Mouse (Mus musculus): ENCODE data around the gene Gm10490. TPM values are rescaled to one million over a fixed set of nuclear protein-coding genes. Genes with fewer than 3 reads are reported as not detected.

Gm10490 gene
- total RNA-seq, 2 experiments from 2014 or later, result not detected

- DNase-seq (ENCODE audit: low spot score in 2 of 2), result no peak
Observed at GRCm38 (mm10) chrX:7926266-7926665, 16.9 kb downstream of the Gm10490 start.

- no peak for DNase-seq (ENCODE audit: low spot score in 2 of 2)
Observed at GRCm38 (mm10) chrX:7927116-7927515, 17.8 kb downstream of the Gm10490 start.

- DNase-seq (ENCODE audit: low spot score in 2 of 2), result no peak
Observed at GRCm38 (mm10) chrX:7928270-7928790, 19.0 kb downstream of the Gm10490 start, which contains the start of gene Eras. TSS of gene Eras (minus strand) at chrX:7928607.

- DNase-seq (ENCODE audit: low spot score in 2 of 2), result no peak
Observed at GRCm38 (mm10) chrX:7936874-7937273, 27.5 kb downstream of the Gm10490 start.

- DNase-seq (ENCODE audit: low spot score in 2 of 2), result no peak
Observed at GRCm38 (mm10) chrX:7937667-7938066, 28.3 kb downstream of the Gm10490 start.

- no peak for DNase-seq (ENCODE audit: low spot score in 2 of 2)
Observed at GRCm38 (mm10) chrX:7945618-7946017, 36.3 kb downstream of the Gm10490 start.

- DNase-seq (ENCODE audit: low spot score in 2 of 2), result no peak
Observed at GRCm38 (mm10) chrX:7947108-7947899, 38.0 kb downstream of the Gm10490 start, which contains the start of gene Hdac6. TSS of gene Hdac6 (minus strand) at chrX:7947889.

- DNase-seq (ENCODE audit: low spot score in 2 of 2), result peak; percentile 53 to 79
Observed at GRCm38 (mm10) chrX:7947900-7948492, 38.7 kb downstream of the Gm10490 start.

GRCm38 (mm10) chrX:7950091-7950490 is 40.7 kb downstream of the Gm10490 start:
- DNase-seq (ENCODE audit: low spot score in 2 of 2), result no peak

GRCm38 (mm10) chrX:7958868-7959267 is 49.5 kb downstream of the Gm10490 start:
- no peak for DNase-seq (ENCODE audit: low spot score in 2 of 2)

Other genes starting within 250 kb of the Gm10490 start
- gene Plp2, start 238.2 kb upstream of the Gm10490 start, total RNA-seq (2021), result 100 to 1,000 TPM in 1 of 2 experiments, 10 to 100 TPM in 1; 87.4 to 102 TPM
- 1 to 10 TPM in 1 of 2 experiments, under 1 TPM in 1; 0.42 to 1.4 TPM for gene Magix, start 228.3 kb upstream of the Gm10490 start, total RNA-seq (2021)
- 10 to 100 TPM; 47.7 to 48.2 TPM for gene Gpkow, start 212.4 kb upstream of the Gm10490 start, total RNA-seq (2021)
- gene Wdr45, start 195.2 kb upstream of the Gm10490 start, total RNA-seq (2021), result 10 to 100 TPM; 68.0 to 75.4 TPM
- gene Gm45208, start 187.3 kb upstream of the Gm10490 start, total RNA-seq (2021), result 1 to 10 TPM in 1 of 2 experiments, not detected in 1; 1.4 TPM
- gene Praf2, start 181.1 kb upstream of the Gm10490 start, total RNA-seq (2021), result 10 to 100 TPM; 15.5 to 16.0 TPM
- gene Ccdc120, start 158.6 kb upstream of the Gm10490 start, total RNA-seq (2021), result 10 to 100 TPM in 1 of 2 experiments, 1 to 10 TPM in 1; 9.0 to 10.8 TPM
- gene Tfe3, start 147.0 kb upstream of the Gm10490 start, total RNA-seq (2021), result 10 to 100 TPM; 39.9 to 41.0 TPM
- gene Gripap1, start 119.8 kb upstream of the Gm10490 start, total RNA-seq (2021), result 10 to 100 TPM; 52.0 to 64.8 TPM
- gene Kcnd1, start 87.3 kb upstream of the Gm10490 start, total RNA-seq (2021), result 1 to 10 TPM; 2.2 to 3.6 TPM
- gene Otud5, start 68.2 kb upstream of the Gm10490 start, total RNA-seq (2021), result 10 to 100 TPM; 73.4 to 86.3 TPM
- 1 to 10 TPM; 8.1 to 9.5 TPM for gene Pim2, start 31.3 kb upstream of the Gm10490 start, total RNA-seq (2021)
- gene Slc35a2, start 25.5 kb upstream of the Gm10490 start, total RNA-seq (2021), result 10 to 100 TPM; 38.7 to 42.9 TPM
- gene Pqbp1, start 10.3 kb upstream of the Gm10490 start, total RNA-seq (2021), result 100 to 1,000 TPM; 108 to 111 TPM
- 100 to 1,000 TPM in 1 of 2 experiments, 10 to 100 TPM in 1; 95.7 to 101 TPM for gene Timm17b, start 10.2 kb upstream of the Gm10490 start, total RNA-seq (2021)
- not detected for gene Gm10491, start 1.7 kb upstream of the Gm10490 start, total RNA-seq (2021)
- 10 to 100 TPM; 63.6 to 65.7 TPM for gene Pcsk1n, start 10.3 kb downstream of the Gm10490 start, total RNA-seq (2021)
- not detected for gene Eras, start 19.1 kb downstream of the Gm10490 start, total RNA-seq (2021)
- gene Hdac6, start 38.3 kb downstream of the Gm10490 start, total RNA-seq (2021), result 10 to 100 TPM; 29.9 to 38.9 TPM
- 1 to 10 TPM; 2.0 to 3.4 TPM for gene Gata1, start 68.5 kb downstream of the Gm10490 start, total RNA-seq (2021)
- 1 to 10 TPM in 1 of 2 experiments, not detected in 1; 1.1 TPM for gene Glod5, start 109.0 kb downstream of the Gm10490 start, total RNA-seq (2021)
- 10 to 100 TPM; 28.9 to 30.0 TPM for gene Suv39h1, start 165.2 kb downstream of the Gm10490 start, total RNA-seq (2021)
- 1 to 10 TPM; 3.1 to 3.3 TPM for gene Was, start 181.0 kb downstream of the Gm10490 start, total RNA-seq (2021)
- gene Wdr13, start 223.3 kb downstream of the Gm10490 start, total RNA-seq (2021), result 10 to 100 TPM; 68.3 to 76.5 TPM
- 100 to 1,000 TPM; 391 to 494 TPM for gene Rbm3, start 236.3 kb downstream of the Gm10490 start, total RNA-seq (2021)

All from adrenal gland, postnatal 4 days (tissue).